Mouse (Mus musculus) liver, embryonic 14.5 days (tissue): ENCODE measurements around the gene 1600002K03Rik. TPM values are rescaled to one million over a fixed set of nuclear protein-coding genes. Genes with fewer than 3 reads are reported as not detected.

Experiments used
- ATAC-seq: fragments of 200-750 bp; cut with Nextera tagmentation; 2 replicates; pipeline ENCODE4 v1.8.0; 2017; ENCODE audit warnings: moderate number of reproducible peaks, mild to moderate bottlenecking, moderate library complexity; ENCODE audit not compliant: insufficient read depth
- DNase-seq, 3 experiments: peaks; one replicate each; pipeline ENCODE4 v3.0.0-alpha.2; 2012 to 2013; ENCODE audit warnings: low read depth in 3 of 3, low spot score in 3 of 3
- H3K27ac ChIP-seq: fragments of 300-500 bp; sonication (generic); 2 replicates; pipeline ENCODE4 v1.5.1; 2014; ENCODE audit warnings: moderate library complexity, mild to moderate bottlenecking, control low read depth, inconsistent platforms
- H3K27me3 ChIP-seq: fragments of 300-500 bp; sonication (generic); 2 replicates; pipeline ENCODE4 v1.6.1; 2014; ENCODE audit warnings: mild to moderate bottlenecking, low read length, moderate library complexity; ENCODE audit not compliant: control insufficient read depth, insufficient read depth
- H3K36me3 ChIP-seq: fragments of 300-500 bp; sonication (generic); replicated peaks from 2 replicates; pipeline ENCODE4 v1.6.1; 2014; ENCODE audit warnings: low read depth; ENCODE audit not compliant: control insufficient read depth, insufficient read depth
- H3K4me1 ChIP-seq, 2 experiments: fragments of 200-500 bp in 1 of 2; fragments of 300-500 bp in 1 of 2; sonication (generic) in 1 of 2; replicated peaks; 2 replicates each; pipeline ENCODE4 v1.6.1; 2012 to 2014; ENCODE audit warnings: antibody characterized with exemption in 1 of 2, inconsistent platforms in 1 of 2, low read length in 1 of 2; ENCODE audit not compliant: control insufficient read depth in 2 of 2, insufficient read depth in 2 of 2
- H3K4me2 ChIP-seq: fragments of 300-500 bp; sonication (generic); 2 replicates; pipeline ENCODE4 v1.6.1; 2014; ENCODE audit warnings: low read depth, mild to moderate bottlenecking, control low read depth, moderate library complexity
- H3K4me3 ChIP-seq, 2 experiments: fragments of 200-500 bp in 1 of 2; fragments of 300-500 bp in 1 of 2; sonication (generic) in 1 of 2; 2 replicates each; pipeline ENCODE4 v1.5.1; 2012 to 2014; ENCODE audit warnings: low read depth in 2 of 2, low read length in 2 of 2, mild to moderate bottlenecking in 2 of 2, control low read depth in 1 of 2, inconsistent platforms in 1 of 2, moderate library complexity in 1 of 2; ENCODE audit not compliant: insufficient read depth in 1 of 2
- H3K9ac ChIP-seq: fragments of 300-500 bp; sonication (generic); replicated peaks from 2 replicates; pipeline ENCODE4 v1.6.1; 2014; ENCODE audit warnings: mild to moderate bottlenecking, control low read depth, moderate library complexity
- H3K9me3 ChIP-seq: fragments of 300-500 bp; sonication (generic); 2 replicates; pipeline ENCODE4 v1.6.1; 2016; ENCODE audit warnings: low read length, mixed read lengths; ENCODE audit not compliant: control insufficient read depth
- CTCF ChIP-seq: IDR thresholded peaks from 2 replicates; pipeline ENCODE4 v1.5.1; 2016; ENCODE audit warnings: antibody characterized with exemption, low read depth, control low read depth
- EP300 ChIP-seq: IDR thresholded peaks from 2 replicates; pipeline ENCODE4 v1.6.1; 2016; ENCODE audit warnings: antibody characterized with exemption, low read depth
- WGBS: fragments of 180-500 bp; shearing (Covaris S2); extraction: QIAGEN DNeasy Blood & Tissue Kit; methylation state at CpG from one replicate; pipeline ENCODE4 v1.1.7; 2014; ENCODE audit not compliant: insufficient replicate concordance; 5-methylcytosine and 5-hydroxymethylcytosine counted together
- polyA plus RNA-seq, 2 experiments: library from polyadenylated mRNA; depleted of rRNA in 1 of 2; stranded (reverse) in 1 of 2; unstranded in 1 of 2; fragments of >200 nt; fragmentation: Nextera tagmentation in 1 of 2; extraction: Ambion mirVana in 1 of 2; gene quantifications; 2 replicates each; pipeline versions ENCODE4 v1.2.1 to v1.2.3; 2012 to 2014

1600002K03Rik gene
- polyA plus RNA-seq, 2 experiments: 6.9 to 13.2 TPM

- Histone ChIP-seq H3K9me3 (no peaks in the 10 kb centered on the region), H3K4me2 (peak overlapping the region; percentile 99), H3K9ac (peak overlapping the region; percentile 84), H3K27me3 (no peaks in the 10 kb centered on the region), H3K27ac (peak overlapping the region; percentile 78), H3K4me1 (peaks cover 18 to 19% of the 10 kb centered on the region in 2 experiments), H3K4me3 (peak overlapping the region; percentile 72 to 90), H3K36me3 (peaks cover 42% of the 10 kb centered on the region)
- DNase-seq (no peak), ATAC-seq (no peak)
- 5% methylated on average over 26 of the region's 26 CpGs for WGBS
- TF ChIP-seq EP300 (no peak), CTCF (no peak)
These were observed 21.3 kb upstream of the 1600002K03Rik start for GRCm38 (mm10) chr10:80151211-80152034.

GRCm38 (mm10) chr10:80152071-80152872, 20.5 kb upstream of the 1600002K03Rik start:
- WGBS: 35% methylated on average over 15 of the region's 15 CpGs
- Histone ChIP-seq H3K4me2 (peak overlapping the region; percentile 99), H3K27ac (peak overlapping the region; percentile 26), H3K4me1 (peaks cover 9 to 10% of the 10 kb centered on the region in 2 experiments), H3K9ac (peak overlapping the region; percentile 39), H3K9me3 (no peaks in the 10 kb centered on the region), H3K27me3 (no peaks in the 10 kb centered on the region), H3K4me3 (peak overlapping the region; percentile 72 to 90), H3K36me3 (peaks cover 51% of the 10 kb centered on the region)
- ATAC-seq (no peak), DNase-seq (no peak)
- no peak for TF ChIP-seq CTCF
- TF ChIP-seq EP300: no peak

GRCm38 (mm10) chr10:80152873-80153260, 19.9 kb upstream of the 1600002K03Rik start:
- Histone ChIP-seq H3K9me3 (no peaks in the 10 kb centered on the region), H3K4me2 (peak overlapping the region; percentile 99), H3K27ac (no peak overlapping the region; the same call in 1 of the 2 replicates), H3K36me3 (peaks cover 54% of the 10 kb centered on the region), H3K27me3 (no peaks in the 10 kb centered on the region), H3K4me3 (no peak overlapping the region), H3K4me1 (peaks cover 4 to 7% of the 10 kb centered on the region in 2 experiments), H3K9ac (no peak overlapping the region)
- no peak for DNase-seq
- no peak for ATAC-seq
- TF ChIP-seq CTCF: no peak
- TF ChIP-seq EP300: no peak
- WGBS: 51% methylated on average over 3 of the region's 3 CpGs

GRCm38 (mm10) chr10:80153713-80154112, 19.0 kb upstream of the 1600002K03Rik start:
- Histone ChIP-seq H3K36me3 (peaks cover 54% of the 10 kb centered on the region), H3K27ac (no peak overlapping the region), H3K4me2 (peak overlapping the region; percentile 99), H3K9ac (no peak overlapping the region), H3K9me3 (no peaks in the 10 kb centered on the region), H3K4me3 (no peak overlapping the region), H3K4me1 (peaks cover 6 to 7% of the 10 kb centered on the region in 2 experiments), H3K27me3 (no peaks in the 10 kb centered on the region)
- ATAC-seq (no peak), DNase-seq (no peak)
- WGBS: 89% methylated on average over 19 of the region's 19 CpGs
- TF ChIP-seq EP300 (no peak), CTCF (no peak)

GRCm38 (mm10) chr10:80154384-80154783, 18.4 kb upstream of the 1600002K03Rik start:
- DNase-seq: no peak
- Histone ChIP-seq H3K9ac (no peak overlapping the region), H3K4me1 (peaks cover 12 to 14% of the 10 kb centered on the region in 2 experiments), H3K27ac (no peak overlapping the region), H3K4me2 (no peak overlapping the region), H3K9me3 (no peaks in the 10 kb centered on the region), H3K36me3 (peaks cover 54% of the 10 kb centered on the region), H3K27me3 (no peaks in the 10 kb centered on the region), H3K4me3 (no peak overlapping the region)
- 76% methylated on average over 7 of the region's 7 CpGs for WGBS
- no peak for ATAC-seq
- TF ChIP-seq EP300: no peak
